Mouse (Mus musculus) G1E-ER4 (cell line): ENCODE data around the gene Scamp1. TPM values are rescaled to one million over a fixed set of nuclear protein-coding genes. Genes with fewer than 3 reads are reported as not detected.

Experiments used
- GATA1 ChIP-seq: IDR thresholded peaks from one replicate; pipeline ENCODE4 v1.8.0; 2012; ENCODE audit warnings: low read length, inconsistent platforms
- polyA plus RNA-seq: library from polyadenylated mRNA; stranded (reverse); fragments of >175 nt; gene quantifications from 2 replicates; pipeline ENCODE4 v1.2.3, GENCODE M21; 2012

Scamp1 gene
- polyA plus RNA-seq, 1 experiment: not detected

DNA sequence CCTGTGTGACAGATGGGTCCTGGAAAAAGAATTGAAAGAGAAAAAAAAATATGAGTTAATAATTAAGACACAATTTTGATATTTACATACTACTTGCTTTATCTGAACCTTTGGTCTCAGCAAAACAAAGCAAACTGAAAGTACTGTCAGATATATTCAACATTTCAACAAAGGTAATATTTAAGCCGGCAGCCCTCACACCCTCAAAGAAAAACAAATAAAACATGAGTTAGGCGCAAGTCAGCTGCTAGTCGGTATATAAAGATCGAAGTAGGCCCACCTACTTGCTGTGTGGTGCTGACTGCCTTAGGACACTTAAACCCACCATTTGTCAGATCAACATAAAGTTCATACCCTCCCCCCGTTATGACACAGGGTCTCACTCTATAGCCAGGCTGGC is 32.6 kb downstream of the Scamp1 start:
- no peak for TF ChIP-seq GATA1

DNA sequence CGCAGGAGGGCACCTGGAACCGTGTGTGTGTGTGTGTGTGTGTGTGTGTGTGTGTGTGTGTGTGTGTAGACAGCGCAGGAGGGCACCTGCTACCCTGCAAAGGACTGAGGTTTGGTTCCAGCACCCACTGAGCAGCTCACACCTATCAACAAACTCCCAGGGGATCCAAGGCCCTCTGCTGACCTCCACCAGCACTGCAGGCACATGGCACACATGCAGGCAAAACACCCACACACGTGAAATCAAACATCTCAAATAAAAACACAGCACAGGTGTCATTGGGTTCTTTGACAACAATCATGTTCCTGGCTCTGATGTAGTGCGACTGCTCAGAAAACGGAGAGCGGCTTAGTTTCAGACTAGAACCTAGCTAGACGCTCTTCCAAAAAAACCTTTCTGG is 34.9 kb downstream of the Scamp1 start:
- no peak for TF ChIP-seq GATA1

DNA sequence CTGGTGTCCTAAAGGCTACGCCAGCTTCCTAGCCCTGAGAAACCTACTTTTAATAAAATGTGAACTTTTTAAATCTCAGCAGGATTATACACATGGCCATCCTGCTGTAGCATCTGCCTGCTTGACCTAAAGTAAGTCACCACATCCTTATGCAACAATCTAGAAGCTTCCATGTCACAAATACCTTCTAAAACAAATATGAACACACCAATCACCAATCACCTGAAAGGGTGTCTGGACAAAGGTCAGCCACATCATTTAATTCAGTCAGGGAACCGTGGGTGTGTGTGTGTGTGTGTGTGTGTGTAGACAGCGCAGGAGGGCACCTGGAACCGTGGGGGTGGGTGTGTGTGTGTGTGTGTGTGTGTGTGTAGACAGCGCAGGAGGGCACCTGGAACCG is 35.5 kb downstream of the Scamp1 start:
- TF ChIP-seq GATA1: no peak

DNA sequence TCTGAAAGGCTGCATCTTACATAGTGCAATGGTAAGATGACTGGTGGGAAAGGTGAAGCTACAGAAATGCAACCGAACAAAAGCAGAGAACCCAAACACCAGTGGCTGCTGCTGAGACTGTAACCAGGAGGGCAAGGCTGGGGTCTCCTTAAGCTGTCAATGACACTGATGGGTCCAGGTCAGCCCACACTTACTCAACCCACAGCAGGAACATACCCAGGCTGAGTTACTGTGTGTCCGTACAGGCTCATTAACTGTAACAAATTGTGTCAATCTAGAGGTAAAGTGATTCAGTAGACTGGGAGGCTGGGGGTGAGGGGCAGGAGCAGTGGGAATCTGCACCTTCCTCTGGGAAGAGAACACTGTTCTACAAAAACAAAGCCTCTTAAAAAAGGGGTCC is 42.8 kb downstream of the Scamp1 start:
- no peak for TF ChIP-seq GATA1

DNA sequence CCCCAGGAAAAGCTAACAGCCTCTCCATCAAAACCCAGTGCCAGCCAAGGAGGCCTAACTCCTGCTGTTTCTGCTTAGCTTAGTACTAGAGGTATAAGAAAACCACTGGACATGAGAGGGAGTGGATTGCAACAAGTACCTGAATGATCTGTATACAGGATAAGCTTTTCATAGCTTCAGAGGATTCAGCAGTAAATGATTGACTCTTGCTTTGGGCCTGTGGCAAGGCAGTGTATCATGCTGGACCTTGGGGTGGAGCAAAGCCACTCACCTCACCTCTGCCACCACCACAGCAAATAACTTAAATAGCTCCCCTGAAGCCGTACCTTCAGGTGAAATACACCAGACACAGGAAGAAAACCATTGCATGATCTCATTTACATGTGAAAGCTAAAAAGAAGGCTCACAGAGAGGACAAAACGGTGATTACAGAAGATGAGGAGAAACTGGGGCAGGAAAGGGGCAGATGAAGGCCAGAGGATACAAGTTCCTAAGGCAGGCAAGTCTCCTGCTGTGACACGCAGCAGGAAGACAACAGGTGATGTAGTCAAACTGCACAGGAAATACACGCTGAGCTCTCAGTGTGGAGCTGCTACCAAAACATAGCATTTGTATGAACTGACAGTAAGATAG is 43.6 kb downstream of the Scamp1 start:
- no peak for TF ChIP-seq GATA1

DNA sequence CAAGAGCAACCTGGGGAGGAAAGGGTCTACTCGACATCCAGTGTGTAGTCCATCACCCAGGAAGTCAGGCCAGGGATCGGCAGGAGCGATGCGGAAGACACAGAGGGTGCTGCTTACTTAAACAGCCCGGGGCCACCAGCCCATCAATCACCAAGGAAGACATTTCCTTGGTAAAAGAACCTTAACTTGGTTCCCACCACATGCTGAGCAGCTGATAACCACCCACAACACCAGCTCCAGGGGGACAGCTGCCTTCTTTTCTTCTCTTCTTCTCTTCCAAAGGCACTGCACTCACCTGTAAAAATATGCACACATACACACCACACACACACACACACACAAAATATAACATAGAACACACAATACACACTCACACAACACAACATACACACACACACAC is 44.8 kb downstream of the Scamp1 start:
- TF ChIP-seq GATA1: no peak

DNA sequence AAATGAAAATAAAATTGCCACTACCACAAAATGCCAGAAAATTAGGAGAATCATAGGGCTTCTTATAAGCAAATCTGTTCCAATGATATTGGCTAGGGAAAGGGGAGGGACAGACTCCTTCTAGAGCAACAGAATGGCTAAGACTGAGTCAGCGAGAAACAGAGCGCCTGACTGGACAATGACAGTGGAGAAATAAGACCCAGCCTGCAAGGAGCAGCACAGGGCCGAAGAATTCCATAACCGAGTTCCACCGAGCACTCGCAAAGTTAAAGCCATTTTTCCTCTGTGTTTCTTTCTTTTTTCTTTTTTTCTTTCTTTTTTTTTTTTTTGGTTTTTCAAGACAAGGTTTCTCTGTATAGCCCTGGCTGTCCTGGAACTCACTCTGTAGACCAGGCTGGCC is 45.5 kb downstream of the Scamp1 start:
- no peak for TF ChIP-seq GATA1

DNA sequence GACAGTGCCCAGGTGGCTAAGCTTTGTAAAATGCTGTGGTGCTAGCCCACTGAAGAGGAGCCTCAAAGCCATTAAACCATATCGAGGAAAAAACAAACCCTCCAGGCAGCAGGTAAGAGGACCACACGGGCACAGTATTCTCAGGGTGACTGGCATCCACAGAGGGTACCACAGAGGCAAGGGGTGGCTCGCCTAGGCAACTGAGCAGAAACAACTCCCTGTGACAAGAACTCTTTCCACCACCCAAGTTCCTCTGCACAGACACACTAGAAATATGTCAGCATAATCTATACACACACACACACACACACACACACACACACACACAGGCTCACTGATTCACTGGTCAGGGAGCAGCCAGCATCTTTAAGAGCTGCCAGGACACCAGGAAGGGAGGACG is 46.2 kb downstream of the Scamp1 start:
- TF ChIP-seq GATA1: no peak

DNA sequence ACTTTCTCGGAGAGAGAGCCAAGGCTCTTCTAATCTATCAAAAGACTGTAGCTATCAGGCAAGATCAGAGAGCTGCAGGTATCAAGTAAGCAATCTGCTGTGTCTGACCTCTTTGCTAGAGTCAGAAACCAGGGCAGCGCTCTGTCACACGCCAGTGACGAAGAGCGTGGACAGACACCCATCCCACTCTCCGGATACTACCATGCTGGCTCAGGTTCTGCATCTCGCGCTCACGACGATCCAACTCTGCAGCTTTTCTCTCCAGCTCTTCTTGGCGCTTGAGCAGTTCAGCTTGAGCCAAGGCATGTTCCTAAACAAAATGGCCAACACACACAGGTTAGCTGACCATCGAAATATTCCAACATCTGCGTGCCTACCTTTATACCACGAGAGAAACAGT is 53.8 kb downstream of the Scamp1 start:
- TF ChIP-seq GATA1: no peak

DNA sequence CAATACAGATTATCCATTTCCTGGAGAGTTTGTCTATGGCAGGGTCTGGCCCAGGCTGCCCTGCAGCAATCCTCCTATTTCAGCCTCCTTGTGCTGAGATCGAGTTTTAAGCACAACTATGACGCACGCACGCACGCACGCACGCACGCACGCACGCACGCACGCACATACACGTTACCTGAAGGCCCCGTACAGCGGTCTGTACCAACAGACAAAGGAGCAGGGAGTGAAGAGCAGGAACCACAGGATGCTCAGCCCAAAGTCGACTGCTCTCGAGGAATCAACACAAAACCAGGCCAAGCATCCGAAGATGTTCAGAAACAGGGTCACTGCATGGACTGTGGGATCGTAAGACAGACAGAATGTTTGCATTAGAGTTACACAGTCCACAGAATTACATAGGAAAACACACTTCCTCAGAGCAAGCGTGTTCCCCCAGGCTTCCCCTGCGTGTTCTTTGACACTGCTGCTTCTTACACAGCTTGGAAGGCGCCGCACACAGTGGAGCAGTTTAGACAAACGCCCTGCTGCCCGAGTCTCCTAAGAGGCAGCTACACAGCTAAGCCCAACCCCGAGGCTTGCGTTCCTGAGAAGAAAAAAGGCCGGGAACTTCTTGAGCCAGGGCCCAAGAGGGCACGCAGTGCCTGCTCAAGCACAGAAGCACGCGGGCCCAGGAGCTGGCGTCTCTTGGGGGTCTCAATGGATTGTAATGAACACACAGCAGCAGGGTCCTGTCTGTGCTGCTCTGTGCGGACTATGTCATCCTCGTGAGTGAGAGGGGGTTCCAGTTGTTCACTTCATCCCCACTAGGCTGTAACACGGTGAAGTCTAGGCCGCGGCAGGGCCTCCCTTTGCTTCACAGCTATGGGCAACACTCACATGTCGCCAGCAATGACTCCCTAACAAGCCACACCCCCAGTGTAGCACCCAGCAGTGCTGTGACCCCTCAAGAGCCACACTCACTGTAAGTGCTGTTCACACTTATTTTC is 60.6 kb downstream of the Scamp1 start:
- no peak for TF ChIP-seq GATA1

DNA sequence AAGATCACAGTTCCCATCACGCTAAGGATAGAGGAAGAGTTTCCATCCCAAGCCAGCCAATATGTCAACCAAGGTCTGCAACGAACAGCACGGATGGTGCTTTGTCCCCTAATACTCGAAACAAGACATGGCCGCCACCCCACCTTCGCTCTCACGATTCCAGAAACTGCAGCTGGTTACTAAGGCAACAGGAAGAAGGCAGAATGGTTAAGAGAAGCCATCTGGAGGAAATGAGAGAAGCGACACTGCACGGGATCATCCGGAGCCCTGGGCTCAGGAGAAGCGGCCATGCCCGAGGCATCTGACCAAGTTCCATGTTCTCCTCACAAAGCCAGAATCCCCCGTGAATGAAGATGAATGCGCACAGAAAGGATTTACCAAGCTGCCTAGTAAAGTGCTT is 62.0 kb downstream of the Scamp1 start:
- TF ChIP-seq GATA1: no peak

DNA sequence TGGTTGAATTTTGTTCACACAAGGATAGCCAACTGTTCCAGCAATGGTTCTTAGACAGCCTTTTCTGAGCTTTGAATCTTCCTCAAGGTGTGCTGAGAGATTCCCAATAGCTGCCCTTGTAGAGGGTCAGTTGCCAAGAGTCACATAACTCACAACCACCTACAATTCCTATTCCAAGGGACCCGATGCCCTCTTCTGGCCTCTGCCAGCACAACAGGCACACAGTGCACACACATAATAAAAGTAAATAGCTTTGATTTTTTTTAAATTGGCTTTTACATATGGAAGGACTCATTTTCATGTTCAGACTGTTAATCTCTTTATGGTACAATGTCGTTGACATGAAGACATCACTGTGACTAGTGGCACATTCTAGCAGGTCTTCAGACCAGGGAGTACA is 72.9 kb downstream of the Scamp1 start:
- TF ChIP-seq GATA1: no peak

DNA sequence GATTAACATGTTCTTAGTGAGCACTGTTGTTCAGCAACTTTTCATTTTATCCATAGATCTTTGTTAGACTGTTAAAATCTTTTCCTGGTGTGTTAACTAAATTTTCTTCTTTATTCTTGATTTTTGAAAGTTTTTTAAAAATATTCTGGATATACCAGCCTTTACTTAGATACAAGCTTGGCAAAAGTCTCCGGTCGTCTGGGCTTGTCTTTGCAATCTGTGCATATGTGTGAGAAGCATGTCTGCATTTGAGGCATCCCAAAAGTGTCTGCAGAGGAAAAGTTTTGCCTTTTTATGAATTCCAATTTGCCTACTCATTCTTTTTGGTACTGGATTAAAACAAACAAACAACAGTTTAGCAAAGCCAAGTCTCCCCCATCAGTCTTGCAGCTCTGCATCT is 73.5 kb downstream of the Scamp1 start:
- no peak for TF ChIP-seq GATA1

DNA sequence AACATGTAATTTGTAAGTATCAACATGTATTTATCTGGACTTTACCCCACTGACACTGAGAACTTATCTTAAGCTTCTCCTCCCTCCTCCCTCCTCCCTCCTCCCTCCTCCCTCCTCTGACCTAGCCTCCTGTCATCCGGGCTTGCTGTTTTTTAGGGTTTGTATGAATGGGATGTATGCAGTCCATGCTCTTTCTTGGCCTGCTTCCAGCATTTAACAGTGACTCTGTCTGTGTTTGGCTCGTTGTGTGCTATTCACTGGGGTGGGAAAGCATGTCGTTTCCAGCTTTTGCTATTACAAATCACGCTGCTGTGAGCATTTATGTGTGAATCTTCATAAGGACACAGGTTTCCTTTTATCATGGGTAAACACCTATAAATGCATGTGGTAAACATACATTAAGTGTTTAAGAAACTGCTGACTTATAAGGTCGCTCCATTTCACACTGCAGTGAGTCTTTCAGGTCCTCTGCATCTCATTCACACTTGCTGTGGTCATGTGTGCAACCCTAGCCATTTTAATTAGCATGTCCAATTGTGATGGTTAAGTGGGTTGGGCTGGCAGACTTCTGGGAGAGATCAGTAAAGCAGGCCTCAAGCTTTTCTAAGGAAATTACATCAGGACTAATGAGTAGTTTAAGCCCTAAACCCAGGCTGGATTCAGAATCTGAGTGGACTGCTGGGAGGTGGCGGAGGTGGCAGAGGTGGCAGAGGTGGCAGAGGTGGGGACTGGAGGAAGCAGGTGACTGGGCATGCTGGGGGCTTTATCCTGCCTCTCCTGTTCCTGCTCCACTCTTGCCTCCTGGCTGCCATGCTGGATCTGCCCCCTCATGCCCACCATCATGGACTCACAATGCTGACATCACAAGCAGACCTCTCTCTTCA is 74.2 kb downstream of the Scamp1 start:
- TF ChIP-seq GATA1: no peak

DNA sequence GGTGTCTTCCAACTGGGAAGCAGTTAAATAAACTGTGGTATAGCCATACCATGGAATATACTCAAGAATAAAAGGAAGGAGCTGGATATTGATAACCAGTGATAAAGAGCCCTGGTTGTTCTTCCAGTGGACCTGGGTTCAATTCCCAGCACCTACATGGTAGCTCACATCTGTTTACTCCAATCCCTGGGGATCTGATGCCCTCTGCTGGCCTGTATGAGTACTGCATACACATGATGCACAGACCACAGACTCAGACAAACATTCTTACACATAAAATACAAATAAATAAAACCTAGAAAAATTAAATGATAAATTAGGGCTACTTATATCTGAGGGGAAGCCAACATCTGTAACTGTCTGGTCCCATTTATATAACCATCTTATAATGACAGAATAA is 76.8 kb downstream of the Scamp1 start:
- TF ChIP-seq GATA1: no peak

DNA sequence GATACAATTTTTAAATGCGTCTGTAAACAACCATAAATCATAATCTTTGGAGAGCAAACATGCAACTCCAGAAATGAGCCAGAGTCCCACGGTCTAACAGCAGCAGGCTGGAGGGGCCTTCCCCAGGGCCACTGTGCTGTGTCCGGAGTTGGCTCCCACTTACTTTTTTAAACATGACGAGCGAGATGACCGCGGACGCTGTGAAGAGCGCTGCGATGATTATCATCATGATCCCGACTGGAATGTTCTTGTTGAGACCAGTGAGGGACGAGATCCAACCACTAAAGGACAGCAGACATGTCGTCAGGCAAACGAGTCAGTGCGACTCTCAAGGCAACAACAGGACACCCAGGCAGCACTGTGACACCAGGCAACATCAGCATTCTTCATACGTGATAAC is 77.7 kb downstream of the Scamp1 start:
- TF ChIP-seq GATA1: no peak

DNA sequence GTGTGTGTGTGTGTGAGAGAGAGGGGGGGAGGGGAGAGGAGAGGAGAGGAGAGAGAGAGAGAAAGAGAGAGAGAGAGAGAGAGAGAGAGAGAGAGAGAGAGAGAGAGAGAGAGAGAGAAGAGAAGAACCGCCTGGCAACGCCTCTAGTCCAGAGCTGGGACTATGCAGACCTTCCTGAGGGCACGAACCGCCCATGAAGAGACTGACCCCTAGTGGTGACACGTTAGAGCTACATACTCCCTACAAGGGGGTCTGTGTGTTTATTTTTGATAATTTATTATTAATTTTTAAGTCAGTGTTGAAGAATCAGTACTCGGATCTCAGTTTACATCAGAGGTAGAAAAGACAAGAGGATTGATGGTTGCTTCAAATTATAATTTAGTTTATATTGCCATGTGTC is 80.4 kb downstream of the Scamp1 start:
- TF ChIP-seq GATA1: no peak
